Mouse (Mus musculus): Measurements from ENCODE around the gene Trim41.
"Not testable (repeated sequence)": the region's sequence is repeated elsewhere in the genome, so short reads cannot be mapped to it uniquely, and the experiment has no call there.

Trim41 gene

GRCm38 (mm10) chr11:48815851-48816250, 1.3 kb downstream of the Trim41 start:
- no peak for DNase-seq (ENCODE audit: low spot score in 2 of 2)

GRCm38 (mm10) chr11:48813782-48814181, 3.4 kb downstream of the Trim41 start:
- no peak for DNase-seq (ENCODE audit: low spot score in 2 of 2)

GRCm38 (mm10) chr11:48810142-48810541, 7.0 kb downstream of the Trim41 start:
- DNase-seq (ENCODE audit: low spot score in 2 of 2): no peak

- no peak for DNase-seq (ENCODE audit: low spot score in 2 of 2)
Measured at GRCm38 (mm10) chr11:48809434-48809830, 7.7 kb downstream of the Trim41 start.

GRCm38 (mm10) chr11:48808737-48809433, 8.3 kb downstream of the Trim41 start:
- DNase-seq (ENCODE audit: low spot score in 2 of 2): no peak

GRCm38 (mm10) chr11:48808304-48808646, 8.9 kb downstream of the Trim41 start:
- no peak for DNase-seq (ENCODE audit: low spot score in 2 of 2)

- DNase-seq (ENCODE audit: low spot score in 2 of 2): no peak
Measured at GRCm38 (mm10) chr11:48807563-48808303, 9.4 kb downstream of the Trim41 start.

GRCm38 (mm10) chr11:48806856-48807562, 10.1 kb downstream of the Trim41 start:
- no peak for DNase-seq (ENCODE audit: low spot score in 2 of 2)

- no peak for DNase-seq (ENCODE audit: low spot score in 2 of 2)
Measured at GRCm38 (mm10) chr11:48804922-48805321, 12.2 kb downstream of the Trim41 start.

GRCm38 (mm10) chr11:48803988-48804387, 13.2 kb downstream of the Trim41 start:
- no peak for DNase-seq (ENCODE audit: low spot score in 2 of 2)

GRCm38 (mm10) chr11:48801831-48802772, 15.1 kb downstream of the Trim41 start:
- no peak for DNase-seq (ENCODE audit: low spot score in 2 of 2)

- peak; percentile 68 to 81 for DNase-seq (ENCODE audit: low spot score in 2 of 2)
Measured at GRCm38 (mm10) chr11:48799921-48800701, 17.0 kb downstream of the Trim41 start, which contains the start of gene Rack1. TSS of gene Rack1 (plus strand) at chr11:48800332.

- DNase-seq (ENCODE audit: low spot score in 2 of 2): no peak
Measured at GRCm38 (mm10) chr11:48798984-48799920, 17.9 kb downstream of the Trim41 start.

GRCm38 (mm10) chr11:48798308-48798707, 18.8 kb downstream of the Trim41 start:
- no peak for DNase-seq (ENCODE audit: low spot score in 2 of 2)

- no peak for DNase-seq (ENCODE audit: low spot score in 2 of 2)
Measured at GRCm38 (mm10) chr11:48797287-48797686, 19.9 kb downstream of the Trim41 start.

- DNase-seq (ENCODE audit: low spot score in 2 of 2): no peak
Measured at GRCm38 (mm10) chr11:48796290-48796689, 20.9 kb downstream of the Trim41 start.

- no peak for DNase-seq (ENCODE audit: low spot score in 2 of 2)
Measured at GRCm38 (mm10) chr11:48795221-48795620, 21.9 kb downstream of the Trim41 start.

- no peak for DNase-seq (ENCODE audit: low spot score in 2 of 2)
Measured at GRCm38 (mm10) chr11:48793184-48793583, 24.0 kb downstream of the Trim41 start.

GRCm38 (mm10) chr11:48791894-48792293, 25.3 kb downstream of the Trim41 start:
- not testable (repeated sequence) for DNase-seq (ENCODE audit: low spot score in 2 of 2)

- no peak for DNase-seq (ENCODE audit: low spot score in 2 of 2)
Measured at GRCm38 (mm10) chr11:48790946-48791345, 26.2 kb downstream of the Trim41 start.
